Comparison of ENCODE assay signal across 9 mouse cellular contexts in genomic region chr15:81302151-81302808, GRCm38 (mm10). TPM values are rescaled to one million over a fixed set of nuclear protein-coding genes. Genes with fewer than 3 reads are reported as not detected.
A peak's percentile ranks its signal among the peaks of the same experiment; 100 is the strongest.
DNase-seq lines count a peak whose midpoint lies in the region; ATAC-seq and TF ChIP-seq lines count a peak whose summit lies in the region.
"Had no signal": no experiment of that assay in that cellular context is flagged by ENCODE, and none has a peak within 500 bp of the region (broad histone marks: within the 10 kb centered on the region; RNA-seq: fewer than 3 reads in every experiment).

No protein-coding gene starts in this region.

- no peaks in the 10 kb centered on the region; the same call in 1 of the 2 replicates for H3K4me1 ChIP-seq in heart, adult 2 months (ENCODE audit: control insufficient read depth, insufficient read depth, low read length)
- no peaks in the 10 kb centered on the region for H3K4me1 ChIP-seq in heart, embryonic 12.5 days (replicated peaks)
- H3K4me1 ChIP-seq in lung, embryonic 14.5 days (ENCODE audit: insufficient read depth): no peaks in the 10 kb centered on the region

- no peaks in the 10 kb centered on the region for H3K36me3 ChIP-seq in heart, adult 2 months (ENCODE audit: control insufficient read depth, insufficient read depth, low read length)
- no peaks in the 10 kb centered on the region for H3K36me3 ChIP-seq in heart, embryonic 12.5 days
- no peaks in the 10 kb centered on the region for H3K36me3 ChIP-seq in lung, embryonic 14.5 days (ENCODE audit: insufficient read depth)
- H3K36me3 ChIP-seq: neural tube, embryonic 13.5 days had no signal

- no peak overlapping the region for H3K9ac ChIP-seq in heart, adult 2 months (ENCODE audit: low read depth, low read length)
- no peak overlapping the region for H3K9ac ChIP-seq in heart, embryonic 12.5 days
- H3K9ac ChIP-seq in lung, embryonic 14.5 days: no peak overlapping the region
- H3K9ac ChIP-seq: neural tube, embryonic 13.5 days had no signal

- H3K9me3 ChIP-seq in heart, embryonic 12.5 days (replicated peaks): peaks cover 7% of the 10 kb centered on the region; the same call in 1 of the 2 replicates
- H3K9me3 ChIP-seq in lung, embryonic 14.5 days (ENCODE audit: low read depth, low read length): no peaks in the 10 kb centered on the region
- H3K9me3 ChIP-seq: neural tube, embryonic 13.5 days had no signal

- no peaks in the 10 kb centered on the region for H3K79me2 ChIP-seq in heart, adult 2 months (replicated peaks; ENCODE audit: control insufficient read depth, insufficient read depth, low read length)

- TF ChIP-seq POLR2A in heart, adult 2 months (IDR thresholded peaks at IDR 0.05; ENCODE audit: insufficient read depth, low read depth, low read length): no peak

- H3K27me3 ChIP-seq in heart, adult 2 months (ENCODE audit: control insufficient read depth, insufficient read depth, low read length): no peaks in the 10 kb centered on the region
- H3K27me3 ChIP-seq in heart, embryonic 12.5 days (replicated peaks): no peaks in the 10 kb centered on the region
- no peaks in the 10 kb centered on the region for H3K27me3 ChIP-seq in lung, embryonic 14.5 days (ENCODE audit: insufficient read depth, low read length)
- H3K27me3 ChIP-seq: neural tube, embryonic 13.5 days had no signal

- no peak for ATAC-seq in heart, embryonic 12.5 days (ENCODE audit: insufficient number of reproducible peaks, low FRiP score)
- ATAC-seq in lung, embryonic 14.5 days (ENCODE audit: insufficient read depth): no peak
- no peak for ATAC-seq in erythroid progenitor cell, adult 5-6 weeks (replicated peaks; ENCODE audit: low FRiP score, poor library complexity, severe bottlenecking)

- no peak overlapping the region for H3K27ac ChIP-seq in heart, adult 2 months
- no peak overlapping the region for H3K27ac ChIP-seq in heart, embryonic 12.5 days (ENCODE audit: poor library complexity, severe bottlenecking)
- H3K27ac ChIP-seq in lung, embryonic 14.5 days (ENCODE audit: low read depth): no peak overlapping the region
- H3K27ac ChIP-seq: neural tube, embryonic 13.5 days had no signal

- H3K4me3 ChIP-seq in heart, adult 2 months: no peak overlapping the region
- no peak overlapping the region for H3K4me3 ChIP-seq in heart, embryonic 12.5 days
- no peak overlapping the region for H3K4me3 ChIP-seq in lung, embryonic 14.5 days (ENCODE audit: low read depth, low read length)
- H3K4me3 ChIP-seq: neural tube, embryonic 13.5 days had no signal

- WGBS in heart, adult 2 months: 57% methylated on average over 13 of the region's 13 CpGs
- 63% methylated on average over 13 of the region's 13 CpGs for WGBS in heart, embryonic 12.5 days
- WGBS in lung, embryonic 14.5 days: 54% methylated on average over 13 of the region's 13 CpGs

- H3K4me2 ChIP-seq in heart, embryonic 12.5 days: no peak overlapping the region
- H3K4me2 ChIP-seq in lung, embryonic 14.5 days: no peak overlapping the region
- H3K4me2 ChIP-seq: neural tube, embryonic 13.5 days had no signal

- peak; percentile 74 for TF ChIP-seq CTCF in heart, adult 2 months (IDR thresholded peaks at IDR 0.05)
- TF ChIP-seq CTCF in lung, embryonic 14.5 days (IDR thresholded peaks at IDR 0.05; ENCODE audit: low read depth): peak; percentile 63

- no peak for DNase-seq in heart, adult 2 months
- peak; percentile 83 for DNase-seq in 416B (ENCODE audit: low read depth)
- DNase-seq in T-cell, adult 2 months (ENCODE audit: low spot score): peak; percentile 79
- peak; percentile 82 for DNase-seq in lung, embryonic 14.5 days
- DNase-seq in left cerebral cortex, postnatal 36 days (ENCODE audit: low spot score in 2 of 2): no peak
- DNase-seq in layer of hippocampus, adult 9-11 months: no peak

- no peak for TF ChIP-seq EP300 in heart, adult 2 months (IDR thresholded peaks at IDR 0.05; ENCODE audit: insufficient read depth, low read depth, low read length)

- intact Hi-C loops in heart, adult 2 months (cut with DNase I): loop anchor here (1.0 to 5.0 kb wide), 3 partner anchors 63 to 275 kb away; partner anchors contain the start of gene Mchr1
- intact Hi-C loops in left cerebral cortex, postnatal 36 days (cut with DNase I): loop anchor here (5.0 to 10.0 kb wide), 3 partner anchors 35 to 277 kb away; partner anchors contain the start of gene Mchr1

RNA-seq across cellular contexts. Expression of gene Slc25a17, which starts 58.3 kb away (rescaled TPM):
- total RNA-seq in heart, adult 2 months (2021): 10 to 100 TPM; 13.0 to 15.7 TPM
- 15.1 and 24.6 TPM in 2 replicates for polyA plus RNA-seq in heart, adult 2 months (2012; rRNA removed)
- polyA plus RNA-seq in heart, embryonic 12.5 days (2016; fragmentation: Nextera tagmentation; extraction: Ambion mirVana): 54.1 and 58.4 TPM in 2 replicates
- 103 and 109 TPM in 2 replicates for polyA plus RNA-seq in lung, embryonic 14.5 days (2014; fragmentation: Nextera tagmentation; extraction: Ambion mirVana)
- total RNA-seq in erythroid progenitor cell, adult 5-6 weeks (2015; ENCODE audit: low replicate concordance): 18.0 and 36.0 TPM in 2 replicates
- 17.8 and 35.9 TPM in 2 replicates for total RNA-seq in erythroid progenitor cell, adult 5-6 weeks (2017; ENCODE audit: low replicate concordance)
- 10 to 100 TPM; 39.3 to 41.7 TPM for total RNA-seq in left cerebral cortex, postnatal 36 days (2021)

Comparison
In these comparisons a context has a peak if more than half of its experiments do, and no peak if none do; other contexts are left out.
1. DNase-seq: peak in 416B (single experiment), T-cell, adult 2 months (single experiment) and lung, embryonic 14.5 days (single experiment); none in heart, adult 2 months (0 of 2), left cerebral cortex, postnatal 36 days (0 of 2) and layer of hippocampus, adult 9-11 months (single experiment).